Mouse (Mus musculus) erythroblast, embryonic 14.5 days (primary cell): ENCODE results near the gene Edc4.

Experiments used
- GATA1 ChIP-seq: IDR thresholded peaks from 2 replicates; pipeline ENCODE4 v1.6.1; 2012; ENCODE audit warnings: low read length, inconsistent platforms, mixed read lengths
- TAL1 ChIP-seq: IDR thresholded peaks from 3 replicates; pipeline ENCODE4 v1.6.1; 2012; ENCODE audit warnings: low read length, inconsistent platforms, mixed read lengths

- TF ChIP-seq TAL1 (no peak), GATA1 (no peak)
These were observed 57.6 kb downstream of the Edc4 start, which contains the start of gene Psmb10 for GRCm38 (mm10) chr8:105938306-105938669.
